Mouse (Mus musculus): Measurements from ENCODE around the gene Nmt1.
A peak's percentile ranks its signal among the peaks of the same experiment; 100 is the strongest.

The Nmt1 gene

DNA sequence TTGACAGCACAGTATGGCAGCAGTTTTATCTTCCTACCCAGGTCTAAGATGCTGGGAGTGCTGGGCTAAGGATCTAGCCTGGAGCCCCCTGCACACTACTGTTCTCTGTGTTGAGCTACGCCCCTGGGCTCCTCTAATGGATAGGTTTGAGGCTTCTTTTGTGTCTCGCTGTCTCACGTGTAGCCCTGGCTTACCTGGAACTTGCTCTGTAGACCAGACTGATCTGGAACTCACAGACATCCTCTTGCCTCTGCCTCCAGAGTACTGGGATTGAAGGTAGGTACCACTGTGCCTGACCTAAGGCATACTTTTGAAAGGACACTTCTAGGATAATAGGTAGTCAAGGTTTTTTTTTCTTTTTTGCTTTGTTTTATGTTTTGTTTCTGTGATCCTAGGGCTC lies 16.0 kb downstream of the Nmt1 start:
- DNase-seq (ENCODE audit: low spot score): no peak

DNA sequence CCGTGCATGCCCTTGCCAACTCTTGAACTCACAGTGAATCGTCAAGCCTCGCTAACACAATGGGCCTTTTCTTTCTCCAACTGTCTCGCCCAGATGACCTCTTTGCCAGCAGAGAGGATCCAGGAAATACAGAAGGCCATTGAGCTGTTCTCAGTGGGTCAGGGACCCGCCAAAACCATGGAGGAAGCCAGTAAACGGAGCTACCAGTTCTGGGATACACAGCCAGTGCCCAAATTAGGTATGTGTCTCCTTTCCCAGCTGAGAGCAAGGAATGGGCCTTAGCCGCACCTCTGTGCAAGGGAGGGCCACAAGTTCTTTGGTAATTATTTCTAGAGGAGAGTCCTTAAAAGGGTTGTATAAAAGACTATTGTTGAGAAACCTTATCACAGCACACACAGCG lies 18.3 kb downstream of the Nmt1 start:
- no peak for DNase-seq (ENCODE audit: low spot score)

DNA sequence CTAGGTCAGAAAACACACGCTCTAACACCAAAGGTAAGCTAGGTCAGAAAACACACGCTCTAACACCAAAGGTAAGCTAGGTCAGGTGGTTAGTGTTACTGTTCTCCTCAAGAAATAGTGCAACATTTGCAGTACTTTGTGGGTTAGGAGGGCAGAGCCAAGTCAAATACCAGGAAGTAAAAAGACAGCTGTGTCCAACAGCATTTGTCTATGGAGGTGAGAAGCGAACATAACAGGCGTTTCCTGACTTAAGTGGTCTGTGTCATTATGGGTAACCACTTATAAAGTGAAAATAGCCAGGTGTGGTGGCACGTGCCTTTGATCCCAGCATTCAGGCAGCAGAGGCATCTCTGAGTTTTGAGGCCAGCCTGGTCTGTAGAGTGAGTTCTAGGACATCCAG lies 21.6 kb downstream of the Nmt1 start:
- no peak for DNase-seq (ENCODE audit: low spot score)

DNA sequence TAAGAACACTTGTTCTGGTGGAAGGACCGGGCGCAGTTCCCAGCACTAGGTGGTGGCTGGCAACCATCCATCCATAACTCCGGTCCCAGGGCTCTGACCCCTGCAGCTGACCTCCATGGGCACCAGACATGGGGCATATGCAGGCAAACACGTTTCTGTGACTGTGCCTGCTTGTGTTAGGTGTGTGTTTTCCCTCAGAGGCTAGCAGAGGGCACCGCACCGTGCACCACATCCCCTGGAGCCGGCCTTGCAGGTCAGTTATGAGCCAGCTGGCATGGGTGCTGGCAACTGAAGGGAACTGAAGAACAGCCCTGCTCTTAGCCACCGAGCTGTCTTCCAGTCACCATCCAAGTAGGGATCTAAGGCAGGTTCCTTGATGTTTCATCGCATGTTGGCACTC lies 22.2 kb downstream of the Nmt1 start:
- DNase-seq (ENCODE audit: low spot score): peak; percentile 58

DNA sequence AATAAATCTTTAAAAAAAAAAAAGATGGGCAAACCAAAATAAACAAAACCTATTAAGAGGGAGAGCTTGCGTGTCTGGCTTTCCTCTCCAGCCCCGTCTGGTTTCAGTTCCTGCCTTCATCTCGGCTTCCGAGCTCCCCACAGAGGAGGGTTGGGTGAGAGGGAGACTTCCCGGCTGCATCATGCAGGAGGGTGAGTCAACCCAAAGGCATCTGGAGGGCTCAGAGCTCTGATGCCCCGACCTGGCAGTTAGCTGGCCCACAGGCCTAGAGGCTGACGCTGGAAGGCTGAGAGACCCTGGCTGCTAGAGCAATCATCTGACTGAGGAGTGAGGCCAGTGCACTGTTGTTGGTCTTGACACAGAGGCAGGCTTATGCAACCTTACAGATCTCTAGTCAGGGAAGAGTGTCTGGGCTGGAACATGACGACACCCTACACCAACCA lies 23.3 kb downstream of the Nmt1 start:
- peak; percentile 90 for DNase-seq (ENCODE audit: low spot score)

DNA sequence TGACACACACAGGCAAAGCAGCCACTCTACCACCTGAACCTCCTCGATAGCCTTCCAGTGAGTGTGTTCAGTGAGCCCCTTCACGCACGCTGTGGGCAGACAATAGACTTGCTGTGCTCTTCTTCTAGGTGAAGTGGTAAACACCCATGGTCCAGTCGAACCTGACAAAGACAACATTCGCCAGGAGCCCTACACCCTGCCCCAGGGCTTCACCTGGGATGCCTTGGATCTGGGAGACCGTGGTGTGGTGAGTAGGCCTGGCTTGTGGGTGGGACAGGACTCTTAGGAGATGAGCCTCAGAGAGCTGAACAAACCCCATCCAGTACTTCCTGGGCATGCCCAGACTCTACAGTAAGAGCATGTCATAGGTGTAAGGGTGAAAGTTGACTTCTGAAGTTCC lies 24.1 kb downstream of the Nmt1 start:
- DNase-seq (ENCODE audit: low spot score): no peak

DNA sequence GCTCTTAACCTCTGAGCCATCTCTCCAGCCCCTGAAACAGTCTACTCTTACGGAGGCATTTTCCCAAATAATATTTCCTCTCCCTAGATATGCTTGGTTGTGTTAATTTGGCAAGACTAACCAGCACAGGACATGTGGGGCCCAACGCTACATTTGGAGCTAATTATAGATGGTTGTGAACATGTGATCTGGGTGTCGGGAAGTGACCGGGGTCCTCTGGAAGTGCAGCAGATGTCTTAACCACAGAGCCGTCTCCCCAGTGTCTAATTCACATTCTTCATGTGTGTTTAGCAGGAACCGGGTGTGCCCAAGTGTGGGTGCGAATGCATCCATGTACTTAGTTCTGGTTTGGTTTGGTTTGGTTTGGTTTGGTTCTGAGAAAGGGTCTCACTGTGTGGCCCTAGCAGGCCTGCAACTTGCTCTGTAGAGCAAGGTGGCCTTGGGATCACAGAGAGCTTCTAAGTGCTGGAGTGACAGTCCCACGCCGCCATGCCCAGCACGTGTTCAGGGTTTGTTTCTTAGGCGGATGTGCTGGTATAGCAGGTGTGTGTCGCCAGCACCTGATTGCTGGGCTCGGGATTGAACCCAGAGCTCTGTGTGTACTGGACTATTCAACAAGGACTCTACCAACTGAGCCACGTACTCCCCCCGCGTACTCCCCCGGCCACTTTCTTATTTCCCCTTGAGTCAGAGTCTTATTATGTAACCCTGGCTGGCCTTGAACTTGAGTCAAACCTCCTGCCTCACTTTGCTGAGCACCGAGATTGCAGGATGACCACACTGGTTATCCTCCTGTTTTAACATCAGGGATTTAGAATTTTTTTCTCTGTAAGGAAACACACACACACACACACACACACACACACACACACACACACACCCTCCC lies 25.4 kb downstream of the Nmt1 start:
- no peak for DNase-seq (ENCODE audit: low spot score)

DNA sequence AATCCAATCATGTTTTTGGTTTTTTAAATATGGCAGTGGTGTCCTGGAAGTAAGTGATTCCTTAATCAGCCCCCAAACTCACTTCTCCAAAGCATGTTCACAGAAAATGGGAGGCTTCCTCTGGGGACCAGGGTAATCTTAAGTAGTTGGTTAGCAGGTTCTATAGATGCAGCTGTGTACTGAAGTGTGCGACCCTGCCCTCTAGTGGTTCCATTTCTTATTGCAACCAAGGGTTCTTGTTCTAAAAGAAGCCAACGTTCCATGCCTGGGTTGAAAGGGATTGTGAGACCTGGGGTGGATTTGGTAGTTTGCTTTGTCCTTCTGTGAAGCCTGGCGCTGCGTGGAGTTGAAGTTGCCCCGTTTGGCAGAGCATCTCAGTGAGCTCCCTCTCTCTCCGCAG lies 26.8 kb downstream of the Nmt1 start:
- peak; percentile 90 for DNase-seq (ENCODE audit: low spot score)

DNA sequence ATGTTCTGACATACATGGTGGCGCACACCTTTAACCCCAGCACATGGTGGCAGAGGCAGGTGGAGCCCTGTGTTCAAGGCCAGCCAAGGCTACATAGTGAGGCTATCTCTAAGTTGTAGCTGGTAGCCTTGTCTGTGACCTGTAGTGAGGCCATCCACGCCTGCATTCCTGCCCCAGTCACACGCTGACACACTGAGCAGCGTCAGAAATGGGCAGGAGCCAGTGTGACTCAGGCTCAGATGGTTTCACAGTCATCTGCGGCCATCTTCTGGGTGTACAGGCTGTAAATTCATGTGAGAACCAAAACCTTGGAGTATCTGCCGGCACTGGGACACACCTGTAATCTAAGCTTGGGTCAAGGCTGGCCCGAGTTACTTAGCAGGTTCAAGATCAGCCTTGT lies 28.6 kb downstream of the Nmt1 start:
- peak; percentile 78 for DNase-seq (ENCODE audit: low spot score)

DNA sequence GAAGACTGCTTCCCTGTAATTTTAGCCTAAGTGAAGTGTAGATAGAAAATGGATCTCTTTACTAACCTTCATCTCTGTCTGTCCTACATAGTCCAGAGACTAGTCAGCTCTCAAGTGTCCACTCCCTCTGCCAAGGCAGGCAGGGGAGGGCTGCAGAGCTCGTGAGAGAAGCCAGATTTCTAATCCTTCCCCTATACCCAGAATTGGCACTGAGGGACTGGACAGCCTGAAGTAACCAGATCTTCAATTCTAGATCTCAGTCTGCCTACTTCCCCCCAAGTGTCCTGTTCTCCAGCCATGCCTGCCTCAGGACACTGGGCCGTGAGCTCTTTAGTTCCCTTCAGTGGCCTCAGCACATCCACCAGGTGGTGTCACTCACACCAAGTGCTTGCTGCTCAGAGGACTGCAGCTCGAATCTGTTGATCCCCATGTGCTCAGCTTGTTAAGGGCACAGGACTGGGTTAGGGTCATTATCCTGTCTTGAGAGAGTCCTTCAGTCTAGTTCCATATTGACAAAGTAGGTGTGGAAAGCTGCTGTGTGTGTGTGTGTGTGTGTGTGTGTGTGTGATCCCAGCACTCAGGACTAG lies 30.6 kb downstream of the Nmt1 start:
- DNase-seq (ENCODE audit: low spot score): peak; percentile 93

DNA sequence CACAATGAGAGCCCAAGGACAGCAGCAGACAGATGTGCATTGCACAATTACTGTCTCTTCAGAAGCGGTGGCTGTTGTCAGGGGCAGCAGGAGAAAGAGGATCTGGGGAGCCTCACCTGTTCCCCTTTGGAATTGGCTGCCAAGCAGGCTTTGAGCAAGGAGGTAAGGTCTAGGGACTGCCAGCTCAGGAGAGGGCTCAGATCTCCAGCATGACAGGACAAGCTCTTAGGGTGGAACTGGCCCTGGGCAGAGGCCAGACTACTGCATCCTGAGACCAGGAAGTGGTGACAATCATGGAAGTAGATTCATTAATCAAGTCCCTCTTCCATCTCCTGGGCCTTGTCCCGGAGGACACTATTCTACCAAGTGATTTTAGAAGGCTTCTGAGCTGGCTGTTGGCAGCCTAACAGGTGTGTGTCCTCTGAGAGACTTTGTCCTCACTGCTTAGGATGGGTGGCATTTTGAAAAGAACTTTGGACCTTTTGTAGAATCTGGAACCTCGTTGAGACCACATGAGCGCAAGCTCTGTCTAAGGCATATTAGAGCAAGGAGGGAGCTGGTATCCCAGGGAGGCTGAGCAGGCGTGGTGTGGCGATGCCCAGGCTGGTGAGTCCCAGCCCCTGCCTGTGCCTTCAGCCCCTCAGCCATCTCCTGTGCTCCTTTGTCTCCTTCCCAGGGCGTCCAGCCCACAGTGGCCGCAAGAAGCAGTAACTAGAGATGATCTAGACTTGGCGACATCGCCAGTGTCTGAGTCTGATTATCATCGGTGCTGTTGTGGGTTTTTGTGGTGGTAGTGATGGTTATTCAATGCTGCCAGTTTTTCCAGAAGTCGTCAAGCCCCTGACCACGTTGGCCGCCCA lies 38.4 kb downstream of the Nmt1 start:
- no peak for DNase-seq (ENCODE audit: low spot score)

DNA sequence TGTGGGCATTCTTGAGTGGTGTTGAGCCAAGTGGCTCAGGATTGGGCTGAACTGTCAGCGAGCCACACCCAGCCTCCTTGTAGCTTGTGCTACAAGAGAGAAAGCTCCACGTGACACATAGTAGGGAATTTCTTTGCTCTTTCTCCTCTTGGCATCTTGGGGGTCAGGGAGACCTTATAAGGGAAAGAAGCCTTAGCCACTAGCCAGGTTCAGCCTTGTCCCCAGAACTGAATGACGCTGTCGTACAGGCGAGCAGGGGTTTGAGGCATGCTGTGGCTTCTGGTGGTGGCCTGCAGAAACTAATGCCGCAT lies 39.0 kb downstream of the Nmt1 start:
- DNase-seq (ENCODE audit: low spot score): no peak

DNA sequence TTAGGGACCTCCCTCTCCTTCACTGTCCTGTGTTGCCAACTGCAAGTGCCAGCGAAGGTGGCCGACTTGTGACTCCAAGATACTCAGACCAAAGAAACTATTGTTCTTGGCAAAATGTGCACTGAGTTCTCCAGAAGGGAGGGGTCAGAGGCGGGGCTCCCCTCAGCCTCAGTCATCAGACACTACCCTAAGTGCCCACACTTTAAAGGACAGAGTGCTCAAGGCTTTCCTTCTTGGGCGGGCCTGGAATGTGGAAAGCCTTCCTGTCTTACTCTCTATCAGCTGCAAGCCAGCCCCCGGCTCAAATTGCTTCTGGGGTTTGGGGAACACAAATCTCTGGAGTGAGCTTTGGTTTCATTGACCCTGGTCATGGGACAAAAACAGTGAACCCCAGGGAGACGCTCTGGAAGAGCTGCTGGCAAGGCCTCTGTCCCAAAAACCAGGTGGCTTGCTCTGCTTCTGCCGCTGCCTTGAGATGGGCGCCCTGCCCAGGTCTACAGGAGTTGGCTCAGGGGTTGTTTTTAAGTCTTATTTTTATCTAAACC lies 39.5 kb downstream of the Nmt1 start:
- peak; percentile 88 for DNase-seq (ENCODE audit: low spot score)

DNA sequence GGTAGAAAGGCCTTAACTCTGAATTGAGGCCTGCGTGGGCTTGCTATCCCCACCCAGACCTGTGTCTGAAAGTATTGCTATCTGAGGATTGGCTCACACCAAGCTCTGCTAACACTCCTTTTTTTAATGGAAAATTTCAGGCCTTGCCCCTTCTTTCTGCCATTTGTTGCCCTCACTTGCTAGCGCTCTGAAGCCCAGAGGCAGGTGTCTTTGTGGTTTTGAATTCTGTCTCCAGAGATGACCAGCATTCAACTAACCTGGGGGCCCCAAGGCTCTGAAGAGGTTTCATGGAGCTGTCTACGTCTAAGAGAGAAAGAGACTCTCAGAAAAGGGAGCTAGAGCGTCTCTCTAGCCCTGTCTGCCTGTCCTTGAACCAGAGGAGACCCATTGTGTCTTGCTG lies 40.3 kb downstream of the Nmt1 start:
- DNase-seq (ENCODE audit: low spot score): no peak

DNA sequence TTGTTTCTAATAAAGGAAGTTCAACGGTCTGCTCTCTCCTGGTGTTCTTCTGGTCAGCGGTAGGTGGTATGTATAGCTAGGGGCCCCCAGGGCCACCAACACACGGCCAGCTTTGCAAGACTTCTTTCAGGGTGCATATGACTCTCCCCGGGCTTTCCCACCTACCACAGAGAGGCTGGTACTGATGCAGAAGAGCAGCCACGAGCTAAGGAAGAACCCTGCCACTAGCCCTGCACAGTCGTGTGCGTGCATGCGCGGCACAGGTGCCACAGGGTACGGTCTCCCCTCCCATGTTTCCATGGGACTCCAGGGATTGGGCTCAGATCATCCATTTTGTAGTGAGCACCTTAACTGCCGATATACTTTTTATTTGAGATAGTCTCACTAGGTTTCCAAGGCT lies 40.9 kb downstream of the Nmt1 start:
- DNase-seq (ENCODE audit: low spot score): no peak

DNA sequence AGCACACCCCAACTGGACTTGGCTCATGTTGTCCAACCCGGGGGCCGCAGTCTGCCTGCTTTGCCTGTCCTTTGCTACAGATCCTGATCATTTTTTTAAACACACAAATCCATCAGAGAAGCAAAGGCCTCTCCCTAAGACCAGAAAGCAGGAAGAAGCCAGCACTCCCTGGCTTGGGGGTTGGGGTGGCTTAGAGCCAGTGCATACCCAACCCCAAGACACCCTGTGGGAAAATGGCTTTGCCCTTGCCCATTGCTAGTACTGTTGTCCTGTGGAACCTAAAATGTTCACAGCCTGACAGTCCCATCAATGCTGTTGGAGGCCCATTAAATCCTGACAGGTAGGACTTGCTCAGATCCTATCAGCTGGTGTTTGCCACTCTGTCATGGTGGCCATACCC lies 41.7 kb downstream of the Nmt1 start:
- no peak for DNase-seq (ENCODE audit: low spot score)

DNA sequence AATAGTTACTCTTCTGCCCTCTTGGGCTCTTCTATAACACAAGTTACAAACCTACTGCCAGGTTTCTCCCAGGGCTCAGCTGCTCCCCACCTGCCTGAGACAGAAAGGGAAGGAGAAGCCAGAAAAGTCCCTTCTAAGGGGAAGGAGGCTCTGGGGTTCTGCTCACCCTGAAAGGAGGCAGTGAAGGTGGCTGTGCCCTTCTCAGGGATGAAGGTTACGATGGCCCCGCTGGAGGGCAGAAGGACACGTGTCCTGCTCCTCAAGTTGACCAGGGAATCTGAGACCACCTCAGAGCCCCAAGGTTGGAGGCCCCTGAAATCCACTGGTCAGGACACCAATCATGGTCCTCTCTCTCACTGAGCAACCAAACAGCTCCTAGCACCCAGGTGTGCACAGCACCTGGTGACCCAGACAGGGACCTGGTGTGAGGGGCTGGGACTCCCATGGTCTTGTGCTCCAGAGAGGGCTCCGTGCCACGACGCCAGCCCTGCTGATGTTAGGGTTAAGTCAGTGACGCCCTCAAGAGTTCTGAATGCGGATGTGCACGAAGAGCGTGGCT lies 42.4 kb downstream of the Nmt1 start:
- no peak for DNase-seq (ENCODE audit: low spot score)

DNA sequence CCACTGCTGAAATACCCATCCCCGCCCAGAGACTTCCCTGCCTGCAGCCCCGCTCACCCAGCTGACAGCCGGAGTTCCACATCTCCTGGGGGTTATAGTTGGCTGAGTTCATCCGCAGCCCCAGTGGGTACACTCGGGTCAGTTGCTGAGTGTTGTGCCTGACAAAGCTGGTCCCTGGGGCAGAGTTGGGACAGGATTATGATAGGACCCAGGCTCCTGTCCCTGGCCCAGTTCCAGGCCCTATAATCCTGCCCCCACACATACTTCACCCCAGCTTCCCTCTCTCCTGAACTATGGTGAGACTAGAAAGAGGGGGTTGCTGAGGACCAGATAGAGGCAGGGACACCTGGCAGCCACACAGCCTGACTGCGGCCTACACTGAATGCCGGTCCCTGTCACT lies 45.7 kb downstream of the Nmt1 start:
- no peak for DNase-seq (ENCODE audit: low spot score)

DNA sequence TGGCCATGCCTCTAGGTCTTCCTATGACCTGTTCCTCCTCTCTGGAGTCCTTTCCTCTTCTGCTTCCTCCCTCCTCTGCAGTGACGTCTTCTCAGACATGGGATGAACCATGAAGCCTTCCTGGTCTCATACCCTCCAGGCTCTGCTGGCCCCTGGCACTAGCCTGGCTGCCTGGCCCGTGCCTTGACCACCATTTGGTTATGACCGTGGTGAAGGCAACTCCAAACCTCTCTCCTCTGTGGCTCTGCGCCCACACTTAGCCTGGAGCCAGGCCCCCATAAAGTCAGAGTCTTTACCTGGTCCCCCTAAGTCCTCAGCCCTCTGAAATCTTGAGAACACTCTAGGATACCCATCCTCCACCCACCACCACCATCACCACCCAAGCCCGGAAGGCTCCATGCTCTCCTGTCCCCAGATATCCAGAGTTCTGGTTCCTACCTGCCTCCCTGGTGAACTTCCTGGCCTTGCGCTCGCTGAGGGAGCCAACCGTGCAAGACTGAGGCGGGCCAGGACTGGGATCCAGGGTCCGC lies 46.2 kb downstream of the Nmt1 start:
- DNase-seq (ENCODE audit: low spot score): no peak

DNA sequence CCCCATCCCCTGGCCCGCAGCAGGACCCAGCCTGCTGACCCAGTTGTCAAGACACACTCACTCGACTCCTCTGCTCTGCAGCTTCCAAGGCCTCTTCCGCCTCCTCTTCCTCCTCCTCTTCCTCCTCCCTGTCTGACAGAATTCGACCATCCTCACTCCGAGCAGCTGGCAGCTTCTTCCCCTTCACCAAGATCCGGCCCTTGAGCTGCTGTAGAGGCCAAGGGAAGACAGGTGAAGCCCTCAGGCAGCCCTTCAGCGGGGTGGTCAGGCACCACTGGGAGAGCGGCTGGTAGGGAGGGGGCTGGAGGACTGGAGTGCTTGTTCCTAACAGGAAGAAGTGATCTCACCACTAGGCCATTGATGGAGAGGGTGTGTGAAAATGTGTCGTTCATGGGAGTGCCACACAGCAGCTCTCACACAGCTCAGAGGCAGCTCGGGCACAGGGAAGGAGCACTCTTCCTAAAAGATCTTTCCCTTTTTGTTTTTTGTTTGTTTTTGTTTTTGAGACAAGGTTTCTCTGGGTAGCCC lies 46.9 kb downstream of the Nmt1 start:
- no peak for DNase-seq (ENCODE audit: low spot score)

DNA sequence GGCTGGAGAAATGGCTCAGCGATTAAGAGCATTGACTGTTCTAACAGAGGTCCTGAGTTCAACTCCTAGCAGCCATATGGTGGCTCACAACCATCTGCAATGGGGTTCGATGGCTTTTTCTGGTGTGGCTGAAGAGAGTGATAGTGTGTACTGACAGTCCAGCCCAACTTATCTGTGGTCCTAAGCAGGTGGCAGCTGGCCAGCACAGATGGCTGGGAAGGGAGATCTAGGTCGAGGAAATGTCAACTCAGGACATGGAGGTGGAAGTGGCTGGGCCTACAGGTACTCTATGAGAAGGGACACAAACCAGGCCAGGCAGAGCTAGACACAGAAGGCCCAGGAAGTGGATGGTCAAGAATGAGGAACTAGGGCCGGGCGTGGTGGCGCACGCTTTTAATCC lies 48.0 kb downstream of the Nmt1 start:
- no peak for DNase-seq (ENCODE audit: low spot score)

DNA sequence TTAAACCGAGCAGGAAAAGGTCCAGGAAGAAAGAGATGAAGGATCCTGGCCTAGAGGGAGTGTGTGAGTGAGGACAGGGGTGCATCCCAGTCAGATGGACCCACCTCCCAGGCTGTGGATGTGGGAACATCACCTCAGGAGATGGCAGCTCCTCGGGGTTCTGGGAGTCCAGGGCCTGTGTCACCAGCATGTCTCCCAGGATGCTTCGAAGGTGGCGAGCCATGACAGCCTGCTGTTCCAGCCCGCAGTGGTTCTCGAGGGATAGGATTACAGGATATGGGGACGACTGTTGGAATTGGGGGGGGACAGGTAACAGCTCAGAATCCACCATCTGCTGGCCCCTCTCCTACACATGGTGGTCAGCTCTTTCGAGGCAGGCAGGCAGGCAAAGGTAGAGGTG lies 48.6 kb downstream of the Nmt1 start:
- DNase-seq (ENCODE audit: low spot score): no peak

All from adipocyte (in vitro differentiated cells).